ENCODE assay signal across 9 mouse cellular contexts in the genomic region with DNA sequence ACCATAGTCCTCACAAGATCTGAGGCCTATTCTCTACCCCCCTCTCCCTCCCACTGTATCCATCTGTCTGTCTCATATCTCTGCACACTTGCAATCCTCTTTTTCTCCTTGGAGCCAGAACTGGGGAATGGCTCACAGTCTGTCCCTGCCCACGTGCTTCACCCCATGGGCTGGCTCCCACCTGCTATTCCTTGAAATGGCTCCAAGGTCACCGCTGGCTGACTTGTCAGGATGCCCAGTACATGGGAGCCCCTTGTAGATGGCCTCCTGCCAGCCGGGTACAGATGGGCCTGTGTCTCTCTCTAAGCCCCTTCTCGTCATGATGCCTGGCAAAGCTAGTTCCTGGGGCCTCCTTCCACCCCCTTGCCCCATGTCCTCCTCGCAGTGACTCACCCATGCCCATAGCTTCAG.
DNase-seq lines count a peak whose midpoint lies in the region; TF ChIP-seq lines count a peak whose summit lies in the region.
"Had no signal": no experiment of that assay in that cellular context is flagged by ENCODE, and none has a peak within 500 bp of the region (broad histone marks: within the 10 kb centered on the region; RNA-seq: fewer than 3 reads in every experiment).

No protein-coding gene starts in this region.

- TF ChIP-seq CTCF in layer of hippocampus, adult 2 months (conservative IDR thresholded peaks at IDR 0.05), result no peak

- peak; percentile 1 for DNase-seq in lung, postnatal 36 days
- no peak for DNase-seq in lung, postnatal 4 days
- DNase-seq in cerebellum, adult 9-11 months, result peak; percentile 75
- DNase-seq in layer of hippocampus, adult 2 months (ENCODE audit: low spot score in 2 of 2), result peak in 1 of 2 experiments; percentile 47
- DNase-seq in right cerebral cortex, postnatal 25 days, result peak; percentile 59
- no peak for DNase-seq in urinary bladder, postnatal 4 days (ENCODE audit: low spot score in 2 of 2)
- no peak for DNase-seq in thymus, postnatal 14 days
- DNase-seq: kidney, postnatal 10 days had no signal

- H3K27ac ChIP-seq in layer of hippocampus, adult 2 months, result peak overlapping the region; percentile 88
- H3K27ac ChIP-seq: liver, embryonic 14.5 days had no signal

- H3K4me3 ChIP-seq in layer of hippocampus, adult 2 months, result no peak overlapping the region

Comparison
In these comparisons a context has a peak if more than half of its experiments do, and no peak if none do; other contexts are left out.
1. DNase-seq: peak in lung, postnatal 36 days (single experiment), cerebellum, adult 9-11 months (single experiment) and right cerebral cortex, postnatal 25 days (single experiment); none in lung, postnatal 4 days (0 of 2), urinary bladder, postnatal 4 days (0 of 2) and thymus, postnatal 14 days (single experiment).